Mouse (Mus musculus) stomach, postnatal 0 days (tissue): ENCODE measurements around the gene Camk1. TPM values are rescaled to one million over a fixed set of nuclear protein-coding genes. Genes with fewer than 3 reads are reported as not detected.

Experiments used
- ATAC-seq: fragments of 200-750 bp; cut with Nextera tagmentation; 2 replicates; pipeline ENCODE4 v1.8.0; 2017; ENCODE audit not compliant: low FRiP score, low TSS enrichment
- DNase-seq: peaks from one replicate; pipeline ENCODE4 v3.0.0-alpha.2; 2016; ENCODE audit warnings: low spot score
- H3K27ac ChIP-seq: fragments of 300-500 bp; sonication (generic); replicated peaks from 2 replicates; pipeline ENCODE4 v1.5.1; 2014; ENCODE audit warnings: mild to moderate bottlenecking, control low read depth
- H3K27me3 ChIP-seq: fragments of 300-500 bp; sonication (generic); 2 replicates; pipeline ENCODE4 v1.6.1; 2014; ENCODE audit warnings: low read length; ENCODE audit not compliant: control insufficient read depth, insufficient read depth
- H3K36me3 ChIP-seq: fragments of 300-500 bp; sonication (generic); 2 replicates; pipeline ENCODE4 v1.6.1; 2014; ENCODE audit warnings: low read length, mixed read lengths; ENCODE audit not compliant: control insufficient read depth, insufficient read depth
- H3K4me1 ChIP-seq: fragments of 300-500 bp; sonication (generic); replicated peaks from 2 replicates; pipeline ENCODE4 v1.6.1; 2014; ENCODE audit warnings: antibody characterized with exemption; ENCODE audit not compliant: control insufficient read depth, insufficient read depth
- H3K4me2 ChIP-seq: fragments of 300-500 bp; sonication (generic); replicated peaks from 2 replicates; pipeline ENCODE4 v1.6.1; 2014; ENCODE audit warnings: low read depth, mild to moderate bottlenecking, control low read depth, moderate library complexity
- H3K4me3 ChIP-seq: fragments of 300-500 bp; sonication (generic); 2 replicates; pipeline ENCODE4 v1.5.1; 2014; ENCODE audit warnings: low read depth, low read length, control low read depth
- H3K9ac ChIP-seq: fragments of 300-500 bp; sonication (generic); 2 replicates; pipeline ENCODE4 v1.6.1; 2014; ENCODE audit warnings: mild to moderate bottlenecking, low read length, control low read depth, mixed read lengths
- H3K9me3 ChIP-seq: fragments of 300-500 bp; sonication (generic); 2 replicates; pipeline ENCODE4 v1.6.1; 2016; ENCODE audit warnings: low read length; ENCODE audit not compliant: control insufficient read depth
- CTCF ChIP-seq: IDR thresholded peaks from 2 replicates; pipeline ENCODE4 v1.5.1; 2016; ENCODE audit warnings: antibody characterized with exemption, low read depth, mild to moderate bottlenecking, moderate library complexity
- EP300 ChIP-seq: optimal IDR thresholded peaks from 2 replicates; pipeline ENCODE3; 2016; ENCODE audit warnings: antibody characterized with exemption
- WGBS: fragments of 180-500 bp; shearing (Covaris S2); extraction: QIAGEN DNeasy Blood & Tissue Kit; methylation state at CpG from one replicate; pipeline ENCODE4 v1.1.7; 2014; 5-methylcytosine and 5-hydroxymethylcytosine counted together
- polyA plus RNA-seq: library from polyadenylated mRNA; unstranded; fragments of >200 nt; fragmentation: Nextera tagmentation; extraction: Ambion mirVana; gene quantifications from 2 replicates; pipeline ENCODE4 v1.2.1, GENCODE M21; 2015

The Camk1 gene
- polyA plus RNA-seq, 1 experiment from 2014 or later, result 52.9 TPM

DNA sequence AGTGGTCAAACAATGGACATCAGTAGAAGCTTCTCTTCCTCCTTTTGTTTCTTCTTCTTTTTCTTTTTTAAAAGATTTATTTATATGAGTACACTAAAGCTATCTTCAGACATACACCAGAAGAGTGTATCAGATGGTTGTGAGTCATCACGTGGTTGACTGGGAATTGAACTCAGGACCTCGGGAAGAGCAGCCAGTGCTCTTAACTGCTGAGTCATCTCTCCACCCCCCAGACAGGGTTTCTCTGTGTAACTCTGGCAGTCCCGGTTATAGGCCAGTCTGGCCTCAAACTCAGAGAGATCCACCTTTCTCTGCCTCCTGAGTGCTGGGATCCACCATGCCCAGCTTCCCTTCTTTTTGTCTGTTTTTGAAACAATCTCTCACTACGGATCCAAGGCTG is 47.1 kb downstream of the Camk1 start:
- H3K4me2 ChIP-seq, result no peak overlapping the region
- no peaks in the 10 kb centered on the region for H3K36me3 ChIP-seq
- no peak for DNase-seq
- H3K27ac ChIP-seq, result no peak overlapping the region
- no peak for TF ChIP-seq CTCF
- no peak for TF ChIP-seq EP300
- no peaks in the 10 kb centered on the region for H3K9me3 ChIP-seq
- no peak overlapping the region for H3K9ac ChIP-seq
- ATAC-seq, result no peak
- H3K4me1 ChIP-seq, result no peaks in the 10 kb centered on the region
- no peak overlapping the region for H3K4me3 ChIP-seq
- 64% methylated on average over 4 of the region's 4 CpGs for WGBS
- no peaks in the 10 kb centered on the region for H3K27me3 ChIP-seq

DNA sequence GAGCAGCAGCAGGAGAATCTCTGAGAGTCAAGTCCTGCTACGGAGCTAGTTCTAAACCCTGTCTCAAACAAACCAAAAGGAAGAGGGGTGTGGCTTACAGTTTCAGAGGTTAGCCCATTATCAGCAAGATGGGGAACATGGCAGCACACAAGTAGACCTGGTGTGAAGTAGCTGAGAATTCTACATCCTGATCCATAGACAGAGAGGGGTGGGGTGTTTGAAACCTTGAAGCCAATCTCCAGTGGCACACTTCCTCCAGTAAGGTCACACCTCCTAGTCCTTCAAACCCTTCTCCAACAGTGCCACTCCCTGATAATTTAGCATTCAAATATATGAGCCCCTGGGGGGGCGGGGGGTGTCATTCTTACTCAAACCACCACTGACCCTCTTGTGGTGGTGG is 47.7 kb downstream of the Camk1 start:
- H3K9ac ChIP-seq, result no peak overlapping the region
- WGBS, result 71% methylated on average over 2 of the region's 2 CpGs

GRCm38 (mm10) chr6:113292938-113293337 is 50.8 kb downstream of the Camk1 start:
- TF ChIP-seq EP300 (no peak), CTCF (no peak)
- no peak overlapping the region for H3K9ac ChIP-seq
- no peaks in the 10 kb centered on the region for H3K4me1 ChIP-seq
- H3K9me3 ChIP-seq, result no peaks in the 10 kb centered on the region
- ATAC-seq (peak; percentile 85), DNase-seq (peak; percentile 42)
- H3K4me3 ChIP-seq, result no peak overlapping the region
- H3K27ac ChIP-seq, result no peak overlapping the region
- no peaks in the 10 kb centered on the region for H3K36me3 ChIP-seq
- H3K27me3 ChIP-seq, result no peaks in the 10 kb centered on the region
- H3K4me2 ChIP-seq, result no peak overlapping the region
- 57% methylated on average over 5 of the region's 5 CpGs for WGBS

More for the DNA sequence above, 47.7 kb downstream of the Camk1 start:
- ATAC-seq (no peak), DNase-seq (no peak)
- no peak for TF ChIP-seq CTCF
- TF ChIP-seq EP300, result no peak
- Histone ChIP-seq H3K9me3 (no peaks in the 10 kb centered on the region), H3K4me2 (no peak overlapping the region), H3K27ac (no peak overlapping the region), H3K4me3 (no peak overlapping the region), H3K27me3 (no peaks in the 10 kb centered on the region), H3K36me3 (no peaks in the 10 kb centered on the region), H3K4me1 (no peaks in the 10 kb centered on the region)

- Histone ChIP-seq H3K36me3 (no peaks in the 10 kb centered on the region), H3K9ac (no peak overlapping the region), H3K4me1 (no peaks in the 10 kb centered on the region), H3K27me3 (no peaks in the 10 kb centered on the region), H3K4me2 (no peak overlapping the region), H3K9me3 (no peaks in the 10 kb centered on the region), H3K27ac (no peak overlapping the region), H3K4me3 (no peak overlapping the region)
- TF ChIP-seq CTCF, result no peak
- TF ChIP-seq EP300, result no peak
- DNase-seq, result no peak
- ATAC-seq, result no peak
- WGBS, result 63% methylated on average over 6 of the region's 6 CpGs
These were observed 53.4 kb downstream of the Camk1 start for GRCm38 (mm10) chr6:113290346-113290745.

DNA sequence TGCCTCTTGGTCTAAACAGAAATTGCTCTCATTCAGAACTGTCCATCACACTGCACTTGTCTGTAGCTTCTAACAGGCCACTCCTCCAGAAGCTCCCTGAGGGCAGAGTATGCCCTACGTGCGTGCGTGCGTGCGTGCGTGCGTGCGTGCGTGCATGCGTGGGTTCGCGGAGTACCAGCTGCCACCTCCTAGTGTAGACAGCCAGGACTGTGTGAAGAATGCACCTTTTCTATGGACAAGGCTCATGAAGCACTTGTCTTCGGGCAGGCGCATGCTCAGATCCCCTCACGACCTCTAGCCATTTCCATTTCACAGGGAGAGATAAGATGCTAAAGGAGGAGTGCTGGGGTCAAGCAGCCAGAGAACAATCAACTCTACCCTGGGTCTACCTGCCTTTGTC is 54.4 kb downstream of the Camk1 start:
- Histone ChIP-seq H3K9ac (no peak overlapping the region), H3K36me3 (no peaks in the 10 kb centered on the region), H3K27ac (no peak overlapping the region), H3K4me2 (no peak overlapping the region), H3K4me1 (no peaks in the 10 kb centered on the region), H3K9me3 (no peaks in the 10 kb centered on the region), H3K4me3 (no peak overlapping the region), H3K27me3 (no peaks in the 10 kb centered on the region)
- no peak for ATAC-seq
- DNase-seq, result no peak
- WGBS, result 89% methylated on average over 15 of the region's 15 CpGs
- no peak for TF ChIP-seq CTCF
- no peak for TF ChIP-seq EP300

GRCm38 (mm10) chr6:113287236-113287635 is 56.5 kb downstream of the Camk1 start:
- peaks cover 6% of the 10 kb centered on the region; the same call in 1 of the 2 replicates for H3K27me3 ChIP-seq
- DNase-seq (no peak), ATAC-seq (no peak)
- no peak overlapping the region for H3K9ac ChIP-seq
- no peaks in the 10 kb centered on the region for H3K9me3 ChIP-seq
- no peak overlapping the region for H3K4me3 ChIP-seq
- no peak overlapping the region for H3K4me2 ChIP-seq
- H3K27ac ChIP-seq, result no peak overlapping the region
- TF ChIP-seq CTCF (no peak), EP300 (no peak)
- H3K36me3 ChIP-seq, result no peaks in the 10 kb centered on the region
- no peaks in the 10 kb centered on the region for H3K4me1 ChIP-seq
- 64% methylated on average over 4 of the region's 4 CpGs for WGBS
